Mouse (Mus musculus) hindbrain, embryonic 16.5 days (tissue): ENCODE measurements around the gene R3hdm2. TPM values are rescaled to one million over a fixed set of nuclear protein-coding genes. Genes with fewer than 3 reads are reported as not detected.

Source experiments
- ATAC-seq: fragments of 200-750 bp; cut with Nextera tagmentation; 2 replicates; pipeline ENCODE4 v1.8.0; 2017; ENCODE audit warnings: moderate TSS enrichment, moderate library complexity
- H3K27ac ChIP-seq: fragments of 300-500 bp; sonication (generic); 2 replicates; pipeline ENCODE4 v1.5.1; 2014; ENCODE audit warnings: low read depth, mild to moderate bottlenecking, control low read depth, low read length, moderate library complexity
- H3K27me3 ChIP-seq: fragments of 300-500 bp; sonication (generic); replicated peaks from 2 replicates; pipeline ENCODE4 v1.6.1; 2014; ENCODE audit warnings: low read length; ENCODE audit not compliant: control insufficient read depth, insufficient read depth
- H3K36me3 ChIP-seq: fragments of 300-500 bp; sonication (generic); 2 replicates; pipeline ENCODE4 v1.6.1; 2014; ENCODE audit warnings: mild to moderate bottlenecking, low read length, moderate library complexity, mixed read lengths; ENCODE audit not compliant: control insufficient read depth, insufficient read depth
- H3K4me1 ChIP-seq: fragments of 300-500 bp; sonication (generic); 2 replicates; pipeline ENCODE4 v1.6.1; 2014; ENCODE audit warnings: low read depth, low read length; ENCODE audit not compliant: control insufficient read depth, insufficient read depth
- H3K4me2 ChIP-seq: fragments of 300-500 bp; sonication (generic); 2 replicates; pipeline ENCODE4 v1.6.1; 2014; ENCODE audit warnings: mild to moderate bottlenecking, low read length, control low read depth, moderate library complexity
- H3K4me3 ChIP-seq: fragments of 300-500 bp; sonication (generic); 2 replicates; pipeline ENCODE4 v1.5.1; 2014; ENCODE audit warnings: mild to moderate bottlenecking, low read length, control low read depth, moderate library complexity
- H3K9ac ChIP-seq: fragments of 300-500 bp; sonication (generic); 2 replicates; pipeline ENCODE4 v1.6.1; 2014; ENCODE audit warnings: low read depth, mild to moderate bottlenecking, control low read depth, low read length, moderate library complexity
- H3K9me3 ChIP-seq: fragments of 300-500 bp; sonication (generic); 2 replicates; pipeline ENCODE4 v1.6.1; 2014; ENCODE audit warnings: mild to moderate bottlenecking, low read length, moderate library complexity; ENCODE audit not compliant: control insufficient read depth
- WGBS: fragments of 180-500 bp; shearing (Covaris S2); extraction: QIAGEN DNeasy Blood & Tissue Kit; methylation state at CpG from one replicate; pipeline ENCODE4 v1.1.7; 2014; 5-methylcytosine and 5-hydroxymethylcytosine counted together
- polyA plus RNA-seq: library from polyadenylated mRNA; unstranded; fragments of >200 nt; fragmentation: Nextera tagmentation; extraction: Ambion mirVana; gene quantifications from 2 replicates; pipeline ENCODE4 v1.2.1, GENCODE M21; 2015

Gene R3hdm2
- polyA plus RNA-seq, 1 experiment from 2014 or later, result 34.0 TPM

- H3K9ac ChIP-seq, result no peak within 1 kb of the TSS
- no peaks in the 10 kb centered on the region for H3K4me1 ChIP-seq
- no peak for ATAC-seq
- H3K9me3 ChIP-seq, result no peaks in the 10 kb centered on the region
- H3K4me2 ChIP-seq, result no peak within 1 kb of the TSS
- no peak within 1 kb of the TSS for H3K27ac ChIP-seq
- 71% methylated on average over 22 of the region's 22 CpGs for WGBS
- H3K36me3 ChIP-seq, result no peaks in the 10 kb centered on the region
- no peaks in the 10 kb centered on the region for H3K27me3 ChIP-seq
- no peak within 1 kb of the TSS for H3K4me3 ChIP-seq
Observed at GRCm38 (mm10) chr10:127369834-127370820, 10.0 kb upstream of the R3hdm2 start, which contains the start of gene Inhbc. Inhbc (minus strand) TSS chr10:127370431.

DNA sequence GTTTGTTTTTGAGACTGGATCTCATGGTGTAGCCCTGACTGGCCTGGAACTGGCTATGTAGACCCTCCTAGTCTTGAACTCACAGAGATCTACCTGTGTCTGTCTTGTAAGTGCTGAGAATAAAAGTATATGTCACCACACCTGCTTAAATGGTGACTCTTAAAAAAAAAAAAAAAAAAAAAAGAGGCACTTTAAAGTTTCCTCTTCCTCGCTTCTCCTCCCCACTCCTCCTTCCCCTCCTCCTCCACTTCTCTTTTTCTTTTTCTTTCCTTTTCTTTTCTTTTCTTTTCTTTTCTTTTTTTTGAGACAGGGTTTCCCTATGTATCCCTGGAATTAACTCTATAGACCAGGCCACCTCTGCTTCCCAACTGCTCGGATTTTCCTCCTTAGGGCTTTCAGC, 9.1 kb upstream of the R3hdm2 start:
- Histone ChIP-seq H3K27me3 (no peaks in the 10 kb centered on the region), H3K36me3 (no peaks in the 10 kb centered on the region), H3K4me1 (no peaks in the 10 kb centered on the region), H3K4me2 (no peak overlapping the region), H3K9ac (no peak overlapping the region), H3K27ac (no peak overlapping the region), H3K4me3 (no peak overlapping the region), H3K9me3 (no peaks in the 10 kb centered on the region)
- 52% methylated on average over 2 of the region's 2 CpGs for WGBS
- ATAC-seq, result no peak

- H3K27me3 ChIP-seq, result no peaks in the 10 kb centered on the region
- H3K36me3 ChIP-seq, result no peaks in the 10 kb centered on the region
- no peak overlapping the region for H3K9ac ChIP-seq
- no peaks in the 10 kb centered on the region for H3K9me3 ChIP-seq
- H3K27ac ChIP-seq, result no peak overlapping the region
- ATAC-seq, result no peak
- H3K4me2 ChIP-seq, result no peak overlapping the region
- peaks cover 12% of the 10 kb centered on the region for H3K4me1 ChIP-seq
- 87% methylated on average over 3 of the region's 3 CpGs for WGBS
- no peak overlapping the region for H3K4me3 ChIP-seq
Observed at GRCm38 (mm10) chr10:127377700-127378099, 2.4 kb upstream of the R3hdm2 start.

DNA sequence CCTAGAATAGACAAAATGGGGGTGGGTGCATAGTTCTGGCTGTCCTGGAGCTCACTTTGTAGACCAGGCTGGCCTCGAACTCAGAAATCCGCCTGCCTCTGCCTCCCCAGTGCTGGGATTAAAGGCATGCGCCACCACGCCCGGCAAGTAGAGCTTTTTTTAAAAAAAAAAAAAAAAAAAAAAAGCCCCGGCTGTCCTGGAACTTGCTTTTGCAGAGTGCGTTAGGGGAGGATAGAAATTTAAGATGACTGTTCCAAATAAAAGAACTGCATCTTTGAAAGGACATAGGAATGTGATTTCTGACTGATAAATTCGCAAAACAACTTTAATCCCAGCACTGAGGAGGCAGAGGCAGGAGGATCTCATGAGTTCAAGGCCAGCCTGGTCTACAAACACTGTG, 473 bp upstream of the R3hdm2 start:
- Histone ChIP-seq H3K9me3 (no peaks in the 10 kb centered on the region), H3K4me3 (peak overlapping the region; percentile 76), H3K27ac (peak overlapping the region; percentile 94), H3K4me1 (peaks cover 12% of the 10 kb centered on the region), H3K9ac (peak overlapping the region; percentile 95), H3K36me3 (no peaks in the 10 kb centered on the region), H3K27me3 (no peaks in the 10 kb centered on the region), H3K4me2 (peak overlapping the region; percentile 86)
- no peak for ATAC-seq
- WGBS, result 85% methylated on average over 8 of the region's 8 CpGs

DNA sequence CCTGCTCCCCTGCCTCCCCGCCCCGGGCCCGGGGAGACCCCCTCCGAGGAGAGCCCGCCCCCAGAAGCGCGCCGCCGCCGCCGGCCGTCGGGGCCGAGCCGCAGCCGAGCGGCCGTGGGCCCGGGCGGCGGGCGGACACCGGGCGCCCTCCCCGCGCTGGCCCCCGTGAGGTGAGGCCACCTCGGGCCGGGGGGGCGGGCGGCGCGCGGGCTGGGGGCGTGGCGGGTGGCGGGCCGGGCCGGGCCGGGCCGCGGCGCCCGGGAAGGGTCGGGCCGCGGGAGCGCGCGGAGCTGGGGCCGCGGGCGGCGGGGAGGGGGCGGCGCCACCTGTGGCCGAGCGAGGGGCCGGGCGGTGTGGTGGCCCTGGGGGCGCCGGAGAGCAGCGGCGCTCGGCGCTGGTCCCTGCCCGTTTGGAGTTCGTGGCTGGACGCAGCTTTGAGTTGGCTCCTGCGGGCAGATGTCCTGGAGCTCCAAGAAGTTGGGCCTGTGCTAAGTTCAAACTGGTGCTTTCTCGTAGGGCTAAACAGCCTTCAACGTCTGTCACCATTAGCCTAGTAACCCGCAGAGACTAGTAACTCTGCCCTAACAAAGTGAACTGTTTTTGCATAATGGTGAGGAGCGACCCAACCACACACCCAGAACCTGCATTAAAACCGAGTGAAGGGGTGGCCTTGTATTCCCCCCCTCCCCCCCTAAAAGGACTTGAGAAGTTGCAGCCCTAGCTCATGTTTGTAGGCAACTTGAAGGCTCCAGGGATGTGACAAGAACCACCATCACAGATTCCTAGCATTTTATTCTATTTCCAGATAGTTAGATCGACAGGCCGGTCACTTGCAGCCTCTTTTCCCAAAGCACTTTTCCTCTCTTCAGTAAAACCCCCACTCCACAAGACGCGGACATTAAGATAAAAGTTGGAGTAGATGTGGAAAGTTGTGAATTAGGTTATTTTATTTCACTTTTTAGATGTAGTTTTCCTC, 928 bp downstream of the R3hdm2 start:
- no peaks in the 10 kb centered on the region for H3K36me3 ChIP-seq
- H3K9me3 ChIP-seq, result no peaks in the 10 kb centered on the region
- WGBS, result 3% methylated on average over 17 of the region's 79 CpGs
- peak; percentile 83 for ATAC-seq
- H3K9ac ChIP-seq, result peak overlapping the region; percentile 95
- H3K4me2 ChIP-seq, result peak overlapping the region; percentile 84
- H3K4me1 ChIP-seq, result peaks cover 12% of the 10 kb centered on the region
- peak overlapping the region; percentile 76 for H3K4me3 ChIP-seq
- peak overlapping the region; percentile 94 for H3K27ac ChIP-seq
- H3K27me3 ChIP-seq, result no peaks in the 10 kb centered on the region

GRCm38 (mm10) chr10:127381743-127382134, 1.6 kb downstream of the R3hdm2 start:
- H3K36me3 ChIP-seq, result no peaks in the 10 kb centered on the region
- peak overlapping the region; percentile 84 for H3K4me2 ChIP-seq
- 58% methylated on average over 2 of the region's 2 CpGs for WGBS
- no peak overlapping the region for H3K9ac ChIP-seq
- no peak for ATAC-seq
- H3K9me3 ChIP-seq, result no peaks in the 10 kb centered on the region
- no peaks in the 10 kb centered on the region for H3K27me3 ChIP-seq
- no peak overlapping the region for H3K27ac ChIP-seq
- peaks cover 12% of the 10 kb centered on the region for H3K4me1 ChIP-seq
- peak overlapping the region; percentile 76 for H3K4me3 ChIP-seq

DNA sequence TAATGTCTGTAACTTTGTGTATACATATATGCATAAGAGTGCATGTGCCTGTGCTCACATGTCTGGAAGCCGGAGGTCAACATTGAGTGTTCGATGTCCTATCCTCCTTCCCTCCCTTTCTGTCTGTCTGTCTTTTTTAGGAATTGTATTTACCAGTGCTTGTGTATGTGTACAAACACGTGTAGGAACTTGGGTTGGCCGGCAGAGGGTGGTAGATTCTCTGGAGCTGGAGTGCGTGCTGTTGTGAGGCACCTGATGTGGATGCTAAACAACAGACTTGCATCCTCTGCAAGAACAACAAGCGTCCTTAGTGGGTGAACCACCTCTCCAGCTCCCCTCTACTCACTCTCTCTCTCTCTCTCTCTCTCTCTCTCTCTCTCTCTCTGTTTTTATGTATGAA, 11.6 kb downstream of the R3hdm2 start:
- Histone ChIP-seq H3K9me3 (no peaks in the 10 kb centered on the region), H3K9ac (no peak overlapping the region), H3K27me3 (no peaks in the 10 kb centered on the region), H3K4me1 (no peaks in the 10 kb centered on the region), H3K4me2 (no peak overlapping the region), H3K27ac (no peak overlapping the region), H3K4me3 (no peak overlapping the region), H3K36me3 (peaks cover 5% of the 10 kb centered on the region; the same call in 1 of the 2 replicates)
- 86% methylated on average over 6 of the region's 6 CpGs for WGBS
- ATAC-seq, result no peak

DNA sequence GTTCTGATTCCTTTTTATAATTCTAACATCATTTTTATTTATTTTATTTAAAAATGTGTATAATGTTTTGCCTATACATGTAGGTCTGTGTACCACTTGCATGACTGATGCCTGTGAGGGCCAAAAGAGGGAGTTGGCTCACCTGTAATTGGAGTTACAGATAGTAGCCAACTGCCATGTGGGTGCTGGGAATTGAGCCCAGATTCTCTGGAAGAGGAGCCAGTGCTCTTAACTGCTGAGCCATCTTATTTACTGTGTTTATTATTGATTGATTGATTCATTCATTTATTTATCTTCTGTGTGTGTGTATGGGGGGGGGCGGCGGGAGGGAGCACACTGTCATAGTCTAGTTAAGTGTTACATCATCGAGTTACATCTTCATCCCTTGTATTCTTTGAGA, 24.6 kb downstream of the R3hdm2 start:
- 93% methylated on average over 3 of the region's 3 CpGs for WGBS
- H3K27me3 ChIP-seq, result no peaks in the 10 kb centered on the region
- H3K36me3 ChIP-seq, result peaks cover 7% of the 10 kb centered on the region
- H3K4me2 ChIP-seq, result no peak overlapping the region
- H3K9ac ChIP-seq, result no peak overlapping the region
- no peaks in the 10 kb centered on the region for H3K9me3 ChIP-seq
- no peaks in the 10 kb centered on the region for H3K4me1 ChIP-seq
- H3K27ac ChIP-seq, result no peak overlapping the region
- H3K4me3 ChIP-seq, result no peak overlapping the region
- no peak for ATAC-seq

DNA sequence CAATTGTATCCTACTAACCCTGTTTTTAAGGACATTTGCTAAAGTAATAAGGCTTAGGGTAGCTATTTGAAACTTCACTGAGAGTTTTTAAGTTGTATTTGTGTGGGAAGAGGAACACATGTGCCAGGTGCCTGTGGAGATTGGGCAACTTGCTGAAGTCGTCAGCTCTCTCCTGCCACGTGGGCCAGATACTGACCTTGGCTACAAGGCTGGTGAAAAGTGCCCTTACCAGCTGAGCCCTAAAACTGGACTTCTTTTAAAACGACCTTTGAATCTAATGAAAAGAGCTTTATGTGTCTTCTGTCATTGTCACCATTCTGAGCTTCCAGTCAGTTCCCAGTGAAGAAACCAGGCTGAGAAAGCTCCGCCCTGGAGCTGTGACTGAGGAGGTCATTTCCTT, 27.3 kb downstream of the R3hdm2 start:
- no peaks in the 10 kb centered on the region for H3K4me1 ChIP-seq
- no peaks in the 10 kb centered on the region for H3K27me3 ChIP-seq
- no peaks in the 10 kb centered on the region for H3K36me3 ChIP-seq
- no peaks in the 10 kb centered on the region for H3K9me3 ChIP-seq
- no peak overlapping the region for H3K27ac ChIP-seq
- no peak overlapping the region for H3K9ac ChIP-seq
- WGBS, result 53% methylated on average over 4 of the region's 4 CpGs
- H3K4me3 ChIP-seq, result no peak overlapping the region
- H3K4me2 ChIP-seq, result no peak overlapping the region
- ATAC-seq, result no peak
